Mouse (Mus musculus) forebrain, embryonic 15.5 days (tissue): ENCODE results near the gene Cdkn2a. TPM values are rescaled to one million over a fixed set of nuclear protein-coding genes. Genes with fewer than 3 reads are reported as not detected.
A peak's percentile ranks its signal among the peaks of the same experiment; 100 is the strongest.

ENCODE experiments used
- ATAC-seq: fragments of 200-750 bp; cut with Nextera tagmentation; replicated peaks from 2 replicates; pipeline ENCODE4 v1.8.0; 2017; ENCODE audit warnings: mild to moderate bottlenecking, moderate TSS enrichment, moderate library complexity
- H3K27ac ChIP-seq: fragments of 300-500 bp; sonication (generic); replicated peaks from 2 replicates; pipeline ENCODE4 v1.5.1; 2015; ENCODE audit warnings: mild to moderate bottlenecking, inconsistent platforms
- H3K27me3 ChIP-seq: fragments of 300-500 bp; sonication (generic); 2 replicates; pipeline ENCODE4 v1.6.1; 2015; ENCODE audit warnings: inconsistent platforms
- H3K36me3 ChIP-seq: fragments of 300-500 bp; sonication (generic); 2 replicates; pipeline ENCODE4 v1.6.1; 2015; ENCODE audit warnings: mild to moderate bottlenecking, inconsistent platforms
- H3K4me1 ChIP-seq: fragments of 300-500 bp; sonication (generic); 2 replicates; pipeline ENCODE4 v1.6.1; 2015; ENCODE audit warnings: inconsistent platforms
- H3K4me2 ChIP-seq: fragments of 300-500 bp; sonication (generic); replicated peaks from 2 replicates; pipeline ENCODE4 v1.6.1; 2015; ENCODE audit warnings: mild to moderate bottlenecking, inconsistent platforms
- H3K4me3 ChIP-seq: fragments of 300-500 bp; sonication (generic); 2 replicates; pipeline ENCODE4 v1.5.1; 2015; ENCODE audit warnings: mild to moderate bottlenecking, inconsistent platforms
- H3K9ac ChIP-seq: fragments of 300-500 bp; sonication (generic); replicated peaks from 2 replicates; pipeline ENCODE4 v1.6.1; 2015; ENCODE audit warnings: mild to moderate bottlenecking, inconsistent platforms
- H3K9me3 ChIP-seq: fragments of 300-500 bp; sonication (generic); 2 replicates; pipeline ENCODE4 v1.6.1; 2016; ENCODE audit warnings: inconsistent platforms
- WGBS: fragments of 180-500 bp; shearing (Covaris S2); methylation state at CpG from one replicate; pipeline ENCODE4 v1.1.7; 2015; ENCODE audit warnings: mixed read lengths; 5-methylcytosine and 5-hydroxymethylcytosine counted together
- polyA plus RNA-seq: library from polyadenylated mRNA; unstranded; fragments of >200 nt; fragmentation: Nextera tagmentation; extraction: Ambion mirVana; gene quantifications from 2 replicates; pipeline ENCODE4 v1.2.1, GENCODE M21; 2015

Gene Cdkn2a
- polyA plus RNA-seq, 1 experiment from 2014 or later: not detected

GRCm38 (mm10) chr4:89294091-89294485, 365 bp downstream of the Cdkn2a start:
- Histone ChIP-seq H3K9me3 (no peaks in the 10 kb centered on the region), H3K4me2 (peak overlapping the region; percentile 94), H3K4me1 (peaks cover 18% of the 10 kb centered on the region), H3K27ac (no peak overlapping the region), H3K9ac (peak overlapping the region; percentile 32; the same call in 1 of the 2 replicates), H3K27me3 (peaks cover 90% of the 10 kb centered on the region), H3K4me3 (peak overlapping the region; percentile 64), H3K36me3 (no peaks in the 10 kb centered on the region)
- WGBS: under 1% methylated on average over 24 of the region's 26 CpGs
- ATAC-seq: 0 out of 2 replicates have a peak, but pooled peaks have one; percentile 5

GRCm38 (mm10) chr4:89293516-89293915, 937 bp downstream of the Cdkn2a start:
- Histone ChIP-seq H3K4me3 (no peak overlapping the region), H3K4me1 (peaks cover 18% of the 10 kb centered on the region), H3K9me3 (no peaks in the 10 kb centered on the region), H3K27me3 (peaks cover 95% of the 10 kb centered on the region), H3K9ac (no peak overlapping the region), H3K4me2 (no peak overlapping the region), H3K27ac (no peak overlapping the region), H3K36me3 (no peaks in the 10 kb centered on the region)
- no peak for ATAC-seq
- 12% methylated on average over 7 of the region's 7 CpGs for WGBS

GRCm38 (mm10) chr4:89289028-89289427, 5.4 kb downstream of the Cdkn2a start:
- ATAC-seq: no peak
- Histone ChIP-seq H3K4me1 (peaks cover 1% of the 10 kb centered on the region), H3K4me3 (no peak overlapping the region), H3K9ac (no peak overlapping the region), H3K9me3 (no peaks in the 10 kb centered on the region), H3K36me3 (no peaks in the 10 kb centered on the region), H3K27ac (no peak overlapping the region), H3K4me2 (no peak overlapping the region), H3K27me3 (peaks cover 86% of the 10 kb centered on the region)
- 1% methylated on average over 4 of the region's 4 CpGs for WGBS

- Histone ChIP-seq H3K4me3 (no peak overlapping the region), H3K27ac (no peak overlapping the region), H3K9me3 (no peaks in the 10 kb centered on the region), H3K4me1 (peaks cover 6% of the 10 kb centered on the region; the same call in 1 of the 2 replicates), H3K4me2 (no peak overlapping the region), H3K27me3 (peaks cover 84% of the 10 kb centered on the region), H3K9ac (no peak overlapping the region), H3K36me3 (no peaks in the 10 kb centered on the region)
- 0% methylated on average over 1 of the region's 1 CpGs for WGBS
- no peak for ATAC-seq
Measured at GRCm38 (mm10) chr4:89286566-89286965, 7.9 kb downstream of the Cdkn2a start.

- Histone ChIP-seq H3K4me3 (no peak overlapping the region), H3K9ac (no peak overlapping the region), H3K27me3 (peaks cover 84% of the 10 kb centered on the region), H3K4me2 (no peak overlapping the region), H3K4me1 (peaks cover 6% of the 10 kb centered on the region; the same call in 1 of the 2 replicates), H3K9me3 (no peaks in the 10 kb centered on the region), H3K36me3 (no peaks in the 10 kb centered on the region), H3K27ac (no peak overlapping the region)
- whole genome bisulfite sequencing: 28% methylated on average over 7 of the region's 7 CpGs
- no peak for ATAC-seq
Measured at GRCm38 (mm10) chr4:89285688-89286087, 8.8 kb downstream of the Cdkn2a start.

- no peak overlapping the region for H3K27ac ChIP-seq
- 2% methylated on average over 12 of the region's 12 CpGs for WGBS
Measured at GRCm38 (mm10) chr4:89282661-89283060, 11.8 kb downstream of the Cdkn2a start.

GRCm38 (mm10) chr4:89282036-89282566, 12.4 kb downstream of the Cdkn2a start:
- no peak overlapping the region for H3K4me3 ChIP-seq
- no peaks in the 10 kb centered on the region for H3K9me3 ChIP-seq
- peak; percentile 69 for ATAC-seq
- H3K4me1 ChIP-seq: peaks cover 6% of the 10 kb centered on the region; the same call in 1 of the 2 replicates
- peaks cover 86% of the 10 kb centered on the region for H3K27me3 ChIP-seq
- no peak overlapping the region for H3K9ac ChIP-seq
- no peak overlapping the region for H3K27ac ChIP-seq
- WGBS: under 1% methylated on average over 25 of the region's 25 CpGs
- H3K36me3 ChIP-seq: no peaks in the 10 kb centered on the region
- 0 out of 2 replicates have a peak overlapping the region, but pooled peaks have one; percentile 6 for H3K4me2 ChIP-seq

More at GRCm38 (mm10) chr4:89282661-89283060, 11.8 kb downstream of the Cdkn2a start:
- Histone ChIP-seq H3K4me1 (peaks cover 6% of the 10 kb centered on the region; the same call in 1 of the 2 replicates), H3K4me2 (no peak overlapping the region), H3K9me3 (no peaks in the 10 kb centered on the region), H3K4me3 (no peak overlapping the region), H3K36me3 (no peaks in the 10 kb centered on the region), H3K27me3 (peaks cover 85% of the 10 kb centered on the region), H3K9ac (no peak overlapping the region)
- no peak for ATAC-seq

GRCm38 (mm10) chr4:89281236-89281635, 13.2 kb downstream of the Cdkn2a start:
- Histone ChIP-seq H3K9ac (no peak overlapping the region), H3K4me3 (no peak overlapping the region), H3K27ac (no peak overlapping the region), H3K27me3 (peaks cover 90% of the 10 kb centered on the region), H3K4me1 (peaks cover 6% of the 10 kb centered on the region; the same call in 1 of the 2 replicates), H3K36me3 (no peaks in the 10 kb centered on the region), H3K9me3 (no peaks in the 10 kb centered on the region), H3K4me2 (no peak overlapping the region)
- no peak for ATAC-seq
- WGBS: 2% methylated on average over 7 of the region's 7 CpGs

GRCm38 (mm10) chr4:89279641-89280040, 14.8 kb downstream of the Cdkn2a start:
- Histone ChIP-seq H3K9me3 (no peaks in the 10 kb centered on the region), H3K4me3 (no peak overlapping the region), H3K4me1 (peaks cover 6% of the 10 kb centered on the region; the same call in 1 of the 2 replicates), H3K27me3 (peaks cover 93% of the 10 kb centered on the region), H3K9ac (no peak overlapping the region), H3K4me2 (no peak overlapping the region), H3K27ac (no peak overlapping the region), H3K36me3 (no peaks in the 10 kb centered on the region)
- no peak for ATAC-seq
- WGBS: 2% methylated on average over 2 of the region's 2 CpGs

GRCm38 (mm10) chr4:89277381-89277940, 17.0 kb downstream of the Cdkn2a start:
- H3K4me2 ChIP-seq: no peak overlapping the region
- H3K36me3 ChIP-seq: no peaks in the 10 kb centered on the region
- no peak overlapping the region for H3K27ac ChIP-seq
- peaks cover 94% of the 10 kb centered on the region for H3K27me3 ChIP-seq
- H3K4me3 ChIP-seq: no peak overlapping the region
- H3K4me1 ChIP-seq: peaks cover 6% of the 10 kb centered on the region; the same call in 1 of the 2 replicates
- H3K9me3 ChIP-seq: no peaks in the 10 kb centered on the region
- 4% methylated on average over 5 of the region's 5 CpGs for WGBS
- H3K9ac ChIP-seq: no peak overlapping the region
- no peak for ATAC-seq

GRCm38 (mm10) chr4:89276669-89277219, 17.7 kb downstream of the Cdkn2a start:
- Histone ChIP-seq H3K36me3 (no peaks in the 10 kb centered on the region), H3K4me1 (no peaks in the 10 kb centered on the region), H3K4me2 (no peak overlapping the region), H3K4me3 (no peak overlapping the region), H3K9ac (no peak overlapping the region), H3K27me3 (peaks cover 94% of the 10 kb centered on the region), H3K27ac (no peak overlapping the region), H3K9me3 (no peaks in the 10 kb centered on the region)
- WGBS: under 1% methylated on average over 37 of the region's 37 CpGs
- no peak for ATAC-seq

- no peaks in the 10 kb centered on the region for H3K9me3 ChIP-seq
- H3K9ac ChIP-seq: no peak overlapping the region
- H3K4me3 ChIP-seq: no peak overlapping the region
- WGBS: 2% methylated on average over 25 of the region's 25 CpGs
- ATAC-seq: no peak
- H3K4me2 ChIP-seq: no peak overlapping the region
- no peaks in the 10 kb centered on the region for H3K36me3 ChIP-seq
- peaks cover 92% of the 10 kb centered on the region for H3K27me3 ChIP-seq
- no peaks in the 10 kb centered on the region for H3K4me1 ChIP-seq
- H3K27ac ChIP-seq: no peak overlapping the region
Measured at GRCm38 (mm10) chr4:89275811-89276584, 18.5 kb downstream of the Cdkn2a start.
